Mouse (Mus musculus) thymus, adult 2 months (tissue): Measurements from ENCODE around the gene Ube2cbp. TPM values are rescaled to one million over a fixed set of nuclear protein-coding genes. Genes with fewer than 3 reads are reported as not detected.

Source experiments
- DNase-seq: peaks from one replicate; pipeline ENCODE4 v3.0.0; 2021
- H3K27ac ChIP-seq: fragments of 200-500 bp; 2 replicates; pipeline ENCODE4 v1.5.1; 2012; ENCODE audit warnings: low read length, control low read depth; ENCODE audit not compliant: control insufficient read depth, insufficient read depth
- H3K27me3 ChIP-seq: fragments of 200-500 bp; 2 replicates; pipeline ENCODE4 v1.6.1; 2012; ENCODE audit warnings: mild to moderate bottlenecking, low read length, moderate library complexity, mixed read lengths; ENCODE audit not compliant: control insufficient read depth, insufficient read depth
- H3K36me3 ChIP-seq: fragments of 200-500 bp; 2 replicates; pipeline ENCODE4 v1.6.1; 2012; ENCODE audit warnings: mild to moderate bottlenecking, low read length, moderate library complexity; ENCODE audit not compliant: control insufficient read depth, insufficient read depth
- H3K4me1 ChIP-seq: fragments of 200-500 bp; replicated peaks from 2 replicates; pipeline ENCODE4 v1.6.1; 2012; ENCODE audit warnings: low read length; ENCODE audit not compliant: control insufficient read depth, insufficient read depth
- H3K4me3 ChIP-seq: fragments of 200-500 bp; 2 replicates; pipeline ENCODE4 v1.5.1; 2012; ENCODE audit warnings: mild to moderate bottlenecking, low read length, control low read depth, moderate library complexity; ENCODE audit not compliant: control insufficient read depth, insufficient read depth
- CTCF ChIP-seq: fragments of 200-500 bp; IDR thresholded peaks from 2 replicates; pipeline ENCODE4 v1.5.1; 2012; ENCODE audit warnings: mild to moderate bottlenecking, control low read depth, low read length, moderate library complexity, borderline replicate concordance; ENCODE audit not compliant: control insufficient read depth, poor library complexity, insufficient read depth; ENCODE audit errors: extremely low read depth
- POLR2A ChIP-seq: fragments of 200-500 bp; IDR thresholded peaks from 2 replicates; pipeline ENCODE4 v1.6.1; 2012; ENCODE audit warnings: mild to moderate bottlenecking, low read length, control low read depth, moderate library complexity; ENCODE audit not compliant: control insufficient read depth, poor library complexity, insufficient read depth; ENCODE audit errors: extremely low read depth
- WGBS: fragments of 180-500 bp; shearing (Covaris S2); methylation state at CpG from one replicate; pipeline ENCODE4 v1.1.7; 2018; 5-methylcytosine and 5-hydroxymethylcytosine counted together
- polyA plus RNA-seq: library from polyadenylated mRNA; depleted of rRNA; stranded (reverse); fragments of >200 nt; gene quantifications from 2 replicates; pipeline ENCODE4 v1.2.3, GENCODE M21; 2012

Ube2cbp gene
- polyA plus RNA-seq, 1 experiment: 2.2 TPM

- Histone ChIP-seq H3K36me3 (no peaks in the 10 kb centered on the region), H3K27ac (no peak overlapping the region), H3K4me3 (no peak overlapping the region), H3K4me1 (peaks cover 8% of the 10 kb centered on the region), H3K27me3 (no peaks in the 10 kb centered on the region)
- TF ChIP-seq CTCF (no peak), POLR2A (no peak)
- WGBS: 32% methylated on average over 8 of the region's 8 CpGs
- peak; percentile 13 for DNase-seq
These were observed 71.0 kb downstream of the Ube2cbp start for GRCm38 (mm10) chr9:86393586-86394272.

- peaks cover 8% of the 10 kb centered on the region for H3K4me1 ChIP-seq
- H3K27me3 ChIP-seq: no peaks in the 10 kb centered on the region
- no peak overlapping the region for H3K4me3 ChIP-seq
- H3K36me3 ChIP-seq: no peaks in the 10 kb centered on the region
- no peak overlapping the region for H3K27ac ChIP-seq
- DNase-seq: no peak
- TF ChIP-seq POLR2A (no peak), CTCF (no peak)
These were observed 73.3 kb downstream of the Ube2cbp start for GRCm38 (mm10) chr9:86391467-86391866.

GRCm38 (mm10) chr9:86390713-86391112, 74.0 kb downstream of the Ube2cbp start:
- Histone ChIP-seq H3K27me3 (no peaks in the 10 kb centered on the region), H3K4me1 (peaks cover 8% of the 10 kb centered on the region), H3K36me3 (no peaks in the 10 kb centered on the region), H3K4me3 (no peak overlapping the region), H3K27ac (no peak overlapping the region)
- 99% methylated on average over 2 of the region's 2 CpGs for WGBS
- TF ChIP-seq CTCF: no peak
- TF ChIP-seq POLR2A: no peak
- DNase-seq: no peak

GRCm38 (mm10) chr9:86388538-86388937, 76.2 kb downstream of the Ube2cbp start:
- no peak overlapping the region for H3K4me3 ChIP-seq
- peaks cover 6% of the 10 kb centered on the region for H3K4me1 ChIP-seq
- no peak for TF ChIP-seq POLR2A
- no peak for TF ChIP-seq CTCF
- DNase-seq: no peak
- 91% methylated on average over 4 of the region's 4 CpGs for WGBS
- no peaks in the 10 kb centered on the region for H3K36me3 ChIP-seq
- no peak overlapping the region for H3K27ac ChIP-seq
- H3K27me3 ChIP-seq: no peaks in the 10 kb centered on the region

- Histone ChIP-seq H3K4me3 (no peak overlapping the region), H3K4me1 (peaks cover 6% of the 10 kb centered on the region), H3K36me3 (no peaks in the 10 kb centered on the region), H3K27ac (no peak overlapping the region), H3K27me3 (no peaks in the 10 kb centered on the region)
- 41% methylated on average over 2 of the region's 2 CpGs for WGBS
- TF ChIP-seq POLR2A (no peak), CTCF (no peak)
- no peak for DNase-seq
These were observed 87.8 kb downstream of the Ube2cbp start for GRCm38 (mm10) chr9:86376923-86377322.

GRCm38 (mm10) chr9:86372783-86373567, 91.8 kb downstream of the Ube2cbp start:
- TF ChIP-seq POLR2A: no peak
- TF ChIP-seq CTCF: no peak
- Histone ChIP-seq H3K4me3 (no peak overlapping the region), H3K4me1 (peaks cover 6% of the 10 kb centered on the region), H3K27ac (no peak overlapping the region), H3K27me3 (no peaks in the 10 kb centered on the region), H3K36me3 (no peaks in the 10 kb centered on the region)
- 21% methylated on average over 12 of the region's 12 CpGs for WGBS
- peak; percentile 10 for DNase-seq
